Mouse (Mus musculus): ENCODE measurements around the gene Gmpr. TPM values are rescaled to one million over a fixed set of nuclear protein-coding genes. Genes with fewer than 3 reads are reported as not detected.

The Gmpr gene
- polyA plus RNA-seq, 1 experiment from 2014 or later, result 46.9 TPM

- WGBS, result 82% methylated on average over 13 of the region's 13 CpGs
- no peak for ATAC-seq (ENCODE audit: low read depth)
- Histone ChIP-seq H3K9me3 (ENCODE audit: control insufficient read depth, low read length) (no peaks in the 10 kb centered on the region), H3K27ac (ENCODE audit: low read depth, low read length) (no peak overlapping the region), H3K4me1 (ENCODE audit: control insufficient read depth, insufficient read depth, low read length) (no peaks in the 10 kb centered on the region), H3K9ac (replicated peaks; ENCODE audit: low read depth, low read length) (no peak overlapping the region), H3K4me2 (ENCODE audit: low read depth, low read length) (no peak overlapping the region), H3K27me3 (ENCODE audit: control insufficient read depth, insufficient read depth, low read length) (no peaks in the 10 kb centered on the region), H3K4me3 (ENCODE audit: low read depth, low read length) (no peak overlapping the region), H3K36me3 (ENCODE audit: control insufficient read depth, insufficient read depth, low read length) (no peaks in the 10 kb centered on the region)
Measured at GRCm38 (mm10) chr13:45545974-45546373, 38.7 kb downstream of the Gmpr start.

GRCm38 (mm10) chr13:45546946-45547345 lies 39.7 kb downstream of the Gmpr start:
- Histone ChIP-seq H3K4me2 (ENCODE audit: low read depth, low read length) (no peak overlapping the region), H3K27ac (ENCODE audit: low read depth, low read length) (no peak overlapping the region)
- 90% methylated on average over 4 of the region's 4 CpGs for WGBS

GRCm38 (mm10) chr13:45547549-45547948 lies 40.3 kb downstream of the Gmpr start:
- WGBS, result 74% methylated on average over 5 of the region's 5 CpGs
- Histone ChIP-seq H3K9me3 (ENCODE audit: control insufficient read depth, low read length) (no peaks in the 10 kb centered on the region), H3K36me3 (ENCODE audit: control insufficient read depth, insufficient read depth, low read length) (no peaks in the 10 kb centered on the region), H3K4me3 (ENCODE audit: low read depth, low read length) (no peak overlapping the region), H3K27ac (ENCODE audit: low read depth, low read length) (no peak overlapping the region), H3K4me2 (ENCODE audit: low read depth, low read length) (no peak overlapping the region), H3K27me3 (ENCODE audit: control insufficient read depth, insufficient read depth, low read length) (no peaks in the 10 kb centered on the region), H3K4me1 (ENCODE audit: control insufficient read depth, insufficient read depth, low read length) (no peaks in the 10 kb centered on the region), H3K9ac (replicated peaks; ENCODE audit: low read depth, low read length) (no peak overlapping the region)
- ATAC-seq (ENCODE audit: low read depth), result no peak

More at GRCm38 (mm10) chr13:45546946-45547345, 39.7 kb downstream of the Gmpr start:
- Histone ChIP-seq H3K4me1 (ENCODE audit: control insufficient read depth, insufficient read depth, low read length) (no peaks in the 10 kb centered on the region), H3K9ac (replicated peaks; ENCODE audit: low read depth, low read length) (no peak overlapping the region), H3K9me3 (ENCODE audit: control insufficient read depth, low read length) (no peaks in the 10 kb centered on the region), H3K27me3 (ENCODE audit: control insufficient read depth, insufficient read depth, low read length) (no peaks in the 10 kb centered on the region), H3K4me3 (ENCODE audit: low read depth, low read length) (no peak overlapping the region), H3K36me3 (ENCODE audit: control insufficient read depth, insufficient read depth, low read length) (no peaks in the 10 kb centered on the region)
- no peak for ATAC-seq (ENCODE audit: low read depth)

- no peaks in the 10 kb centered on the region for H3K27me3 ChIP-seq (ENCODE audit: control insufficient read depth, insufficient read depth, low read length)
- H3K9me3 ChIP-seq (ENCODE audit: control insufficient read depth, low read length), result no peaks in the 10 kb centered on the region
- 57% methylated on average over 7 of the region's 7 CpGs for WGBS
- no peaks in the 10 kb centered on the region; the same call in 1 of the 2 replicates for H3K36me3 ChIP-seq (ENCODE audit: control insufficient read depth, insufficient read depth, low read length)
- no peak overlapping the region for H3K4me3 ChIP-seq (ENCODE audit: low read depth, low read length)
- H3K9ac ChIP-seq (replicated peaks; ENCODE audit: low read depth, low read length), result no peak overlapping the region
- ATAC-seq (ENCODE audit: low read depth), result no peak
- H3K27ac ChIP-seq (ENCODE audit: low read depth, low read length), result no peak overlapping the region
- no peaks in the 10 kb centered on the region for H3K4me1 ChIP-seq (ENCODE audit: control insufficient read depth, insufficient read depth, low read length)
- H3K4me2 ChIP-seq (ENCODE audit: low read depth, low read length), result no peak overlapping the region
Measured at GRCm38 (mm10) chr13:45553674-45554073, 46.4 kb downstream of the Gmpr start.

- ATAC-seq (ENCODE audit: low read depth), result no peak
- WGBS, result 69% methylated on average over 4 of the region's 4 CpGs
- no peak overlapping the region for H3K4me3 ChIP-seq (ENCODE audit: low read depth, low read length)
- no peak overlapping the region for H3K27ac ChIP-seq (ENCODE audit: low read depth, low read length)
- no peaks in the 10 kb centered on the region for H3K27me3 ChIP-seq (ENCODE audit: control insufficient read depth, insufficient read depth, low read length)
- H3K4me1 ChIP-seq (ENCODE audit: control insufficient read depth, insufficient read depth, low read length), result no peaks in the 10 kb centered on the region
- no peak overlapping the region for H3K9ac ChIP-seq (replicated peaks; ENCODE audit: low read depth, low read length)
- no peaks in the 10 kb centered on the region; the same call in 1 of the 2 replicates for H3K36me3 ChIP-seq (ENCODE audit: control insufficient read depth, insufficient read depth, low read length)
- no peaks in the 10 kb centered on the region for H3K9me3 ChIP-seq (ENCODE audit: control insufficient read depth, low read length)
- no peak overlapping the region for H3K4me2 ChIP-seq (ENCODE audit: low read depth, low read length)
Measured at GRCm38 (mm10) chr13:45558367-45558766, 51.1 kb downstream of the Gmpr start.

- no peak overlapping the region for H3K4me3 ChIP-seq (ENCODE audit: low read depth, low read length)
- H3K9ac ChIP-seq (replicated peaks; ENCODE audit: low read depth, low read length), result no peak overlapping the region
- no peak overlapping the region for H3K4me2 ChIP-seq (ENCODE audit: low read depth, low read length)
- ATAC-seq (ENCODE audit: low read depth), result no peak
- H3K27me3 ChIP-seq (ENCODE audit: control insufficient read depth, insufficient read depth, low read length), result no peaks in the 10 kb centered on the region
- WGBS, result 87% methylated on average over 3 of the region's 3 CpGs
- no peaks in the 10 kb centered on the region for H3K36me3 ChIP-seq (ENCODE audit: control insufficient read depth, insufficient read depth, low read length)
- H3K27ac ChIP-seq (ENCODE audit: low read depth, low read length), result no peak overlapping the region
- H3K9me3 ChIP-seq (ENCODE audit: control insufficient read depth, low read length), result no peaks in the 10 kb centered on the region
- H3K4me1 ChIP-seq (ENCODE audit: control insufficient read depth, insufficient read depth, low read length), result no peaks in the 10 kb centered on the region
Measured at GRCm38 (mm10) chr13:45559258-45559657, 52.0 kb downstream of the Gmpr start.

GRCm38 (mm10) chr13:45560543-45560942 lies 53.3 kb downstream of the Gmpr start:
- Histone ChIP-seq H3K4me2 (ENCODE audit: low read depth, low read length) (no peak overlapping the region), H3K4me3 (ENCODE audit: low read depth, low read length) (no peak overlapping the region), H3K4me1 (ENCODE audit: control insufficient read depth, insufficient read depth, low read length) (no peaks in the 10 kb centered on the region), H3K9ac (replicated peaks; ENCODE audit: low read depth, low read length) (no peak overlapping the region), H3K9me3 (ENCODE audit: control insufficient read depth, low read length) (no peaks in the 10 kb centered on the region), H3K27me3 (ENCODE audit: control insufficient read depth, insufficient read depth, low read length) (no peaks in the 10 kb centered on the region), H3K36me3 (ENCODE audit: control insufficient read depth, insufficient read depth, low read length) (no peaks in the 10 kb centered on the region), H3K27ac (ENCODE audit: low read depth, low read length) (no peak overlapping the region)
- no peak for ATAC-seq (ENCODE audit: low read depth)
- WGBS, result 76% methylated on average over 7 of the region's 7 CpGs

GRCm38 (mm10) chr13:45562011-45562410 lies 54.8 kb downstream of the Gmpr start:
- H3K27ac ChIP-seq (ENCODE audit: low read depth, low read length), result no peak overlapping the region

GRCm38 (mm10) chr13:45564946-45565345 lies 57.7 kb downstream of the Gmpr start:
- WGBS, result 72% methylated on average over 4 of the region's 4 CpGs
- Histone ChIP-seq H3K9me3 (ENCODE audit: control insufficient read depth, low read length) (no peaks in the 10 kb centered on the region), H3K36me3 (ENCODE audit: control insufficient read depth, insufficient read depth, low read length) (no peaks in the 10 kb centered on the region), H3K4me3 (ENCODE audit: low read depth, low read length) (no peak overlapping the region), H3K27me3 (ENCODE audit: control insufficient read depth, insufficient read depth, low read length) (no peaks in the 10 kb centered on the region), H3K9ac (replicated peaks; ENCODE audit: low read depth, low read length) (no peak overlapping the region), H3K4me1 (ENCODE audit: control insufficient read depth, insufficient read depth, low read length) (no peaks in the 10 kb centered on the region), H3K4me2 (ENCODE audit: low read depth, low read length) (no peak overlapping the region), H3K27ac (ENCODE audit: low read depth, low read length) (no peak overlapping the region)
- no peak for ATAC-seq (ENCODE audit: low read depth)

More at GRCm38 (mm10) chr13:45562011-45562410, 54.8 kb downstream of the Gmpr start:
- H3K4me2 ChIP-seq (ENCODE audit: low read depth, low read length), result no peak overlapping the region
- H3K9ac ChIP-seq (replicated peaks; ENCODE audit: low read depth, low read length), result no peak overlapping the region
- 63% methylated on average over 9 of the region's 9 CpGs for WGBS
- no peaks in the 10 kb centered on the region for H3K27me3 ChIP-seq (ENCODE audit: control insufficient read depth, insufficient read depth, low read length)
- no peaks in the 10 kb centered on the region for H3K9me3 ChIP-seq (ENCODE audit: control insufficient read depth, low read length)
- no peak for ATAC-seq (ENCODE audit: low read depth)
- H3K4me3 ChIP-seq (ENCODE audit: low read depth, low read length), result no peak overlapping the region
- no peaks in the 10 kb centered on the region for H3K4me1 ChIP-seq (ENCODE audit: control insufficient read depth, insufficient read depth, low read length)
- no peaks in the 10 kb centered on the region for H3K36me3 ChIP-seq (ENCODE audit: control insufficient read depth, insufficient read depth, low read length)

All from neural tube, embryonic 14.5 days (tissue).